Mouse (Mus musculus) thymus, adult 2 months (tissue): ENCODE results near the gene Slc32a1. TPM values are rescaled to one million over a fixed set of nuclear protein-coding genes. Genes with fewer than 3 reads are reported as not detected.

Source experiments
- DNase-seq: peaks from one replicate; pipeline ENCODE4 v3.0.0; 2021
- H3K27ac ChIP-seq: fragments of 200-500 bp; 2 replicates; pipeline ENCODE4 v1.5.1; 2012; ENCODE audit warnings: low read length, control low read depth; ENCODE audit not compliant: control insufficient read depth, insufficient read depth
- H3K27me3 ChIP-seq: fragments of 200-500 bp; 2 replicates; pipeline ENCODE4 v1.6.1; 2012; ENCODE audit warnings: mild to moderate bottlenecking, low read length, moderate library complexity, mixed read lengths; ENCODE audit not compliant: control insufficient read depth, insufficient read depth
- H3K36me3 ChIP-seq: fragments of 200-500 bp; 2 replicates; pipeline ENCODE4 v1.6.1; 2012; ENCODE audit warnings: mild to moderate bottlenecking, low read length, moderate library complexity; ENCODE audit not compliant: control insufficient read depth, insufficient read depth
- H3K4me1 ChIP-seq: fragments of 200-500 bp; replicated peaks from 2 replicates; pipeline ENCODE4 v1.6.1; 2012; ENCODE audit warnings: low read length; ENCODE audit not compliant: control insufficient read depth, insufficient read depth
- H3K4me3 ChIP-seq: fragments of 200-500 bp; 2 replicates; pipeline ENCODE4 v1.5.1; 2012; ENCODE audit warnings: mild to moderate bottlenecking, low read length, control low read depth, moderate library complexity; ENCODE audit not compliant: control insufficient read depth, insufficient read depth
- CTCF ChIP-seq: fragments of 200-500 bp; IDR thresholded peaks from 2 replicates; pipeline ENCODE4 v1.5.1; 2012; ENCODE audit warnings: mild to moderate bottlenecking, control low read depth, low read length, moderate library complexity, borderline replicate concordance; ENCODE audit not compliant: control insufficient read depth, poor library complexity, insufficient read depth; ENCODE audit errors: extremely low read depth
- POLR2A ChIP-seq: fragments of 200-500 bp; IDR thresholded peaks from 2 replicates; pipeline ENCODE4 v1.6.1; 2012; ENCODE audit warnings: mild to moderate bottlenecking, low read length, control low read depth, moderate library complexity; ENCODE audit not compliant: control insufficient read depth, poor library complexity, insufficient read depth; ENCODE audit errors: extremely low read depth
- WGBS: fragments of 180-500 bp; shearing (Covaris S2); methylation state at CpG from one replicate; pipeline ENCODE4 v1.1.7; 2018; 5-methylcytosine and 5-hydroxymethylcytosine counted together
- polyA plus RNA-seq: library from polyadenylated mRNA; depleted of rRNA; stranded (reverse); fragments of >200 nt; gene quantifications from 2 replicates; pipeline ENCODE4 v1.2.3, GENCODE M21; 2012; rRNA removed

Slc32a1 gene
- polyA plus RNA-seq, 1 experiment, result 0.11 TPM

GRCm38 (mm10) chr2:158665098-158665497 lies 54.5 kb downstream of the Slc32a1 start, which contains the start of gene Ppp1r16b:
Gene Ppp1r16b, plus strand, starts transcription at chr2:158665398.
- no peak for DNase-seq
- Histone ChIP-seq H3K4me3 (no peak within 1 kb of the TSS), H3K27me3 (no peaks in the 10 kb centered on the region), H3K4me1 (peaks cover 30% of the 10 kb centered on the region), H3K27ac (peak within 1 kb of the TSS; percentile 51), H3K36me3 (no peaks in the 10 kb centered on the region)
- TF ChIP-seq CTCF, result no peak
- no peak for TF ChIP-seq POLR2A
- 79% methylated on average over 4 of the region's 4 CpGs for WGBS

Other genes with a start within 250 kb of the Slc32a1 start
- 9.3 and 16.1 TPM in 2 replicates for gene Snhg11, start 235.1 kb upstream of the Slc32a1 start, polyA plus RNA-seq
- 43.8 and 47.8 TPM in 2 replicates for gene Ralgapb, start 200.9 kb upstream of the Slc32a1 start, polyA plus RNA-seq
- 20.8 and 23.1 TPM in 2 replicates for gene Adig, start 108.2 kb upstream of the Slc32a1 start, polyA plus RNA-seq
- 0.06 and 0.24 TPM in 2 replicates for gene Arhgap40, start 98.0 kb upstream of the Slc32a1 start, polyA plus RNA-seq
- gene Actr5, start 14.1 kb downstream of the Slc32a1 start, polyA plus RNA-seq, result 24.8 and 26.2 TPM in 2 replicates
- gene Ppp1r16b, start 54.6 kb downstream of the Slc32a1 start, polyA plus RNA-seq, result 55.8 and 61.4 TPM in 2 replicates
- gene Fam83d, start 157.3 kb downstream of the Slc32a1 start, polyA plus RNA-seq, result 26.2 and 32.5 TPM in 2 replicates
- gene Dhx35, start 184.0 kb downstream of the Slc32a1 start, polyA plus RNA-seq, result 29.9 and 30.2 TPM in 2 replicates